Mouse (Mus musculus) heart, adult 9 months (tissue): ENCODE data around the gene Necab3.
A peak's percentile ranks its signal among the peaks of the same experiment; 100 is the strongest.

Experiments
- DNase-seq, 2 experiments: peaks; one replicate each; pipeline ENCODE4 v3.0.0; 2022; ENCODE audit warnings: low spot score in 2 of 2

Gene Necab3

GRCm38 (mm10) chr2:154558264-154559039, at the start of gene Necab3:
Gene Necab3, minus strand, starts transcription at chr2:154558890.
- no peak for DNase-seq

DNA sequence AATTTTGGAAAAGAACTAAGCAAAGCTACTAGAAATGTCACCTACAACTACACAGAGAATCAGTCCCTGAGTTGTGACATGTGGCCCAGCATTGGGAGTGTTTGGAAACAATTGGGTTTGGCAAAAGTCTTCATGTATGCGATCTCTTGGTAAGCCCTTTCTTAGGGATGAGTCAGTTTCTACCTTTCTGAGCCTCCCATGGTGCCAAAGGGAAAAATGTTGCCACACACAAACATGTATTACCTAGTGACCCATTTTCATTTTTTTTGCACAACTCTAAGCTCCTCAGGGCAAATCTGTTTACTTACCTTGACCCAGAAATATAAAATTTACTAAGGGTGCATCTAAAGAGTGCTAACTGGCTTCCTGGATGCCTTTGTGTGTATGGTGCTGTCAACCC, 48.3 kb upstream of the Necab3 start:
- DNase-seq = no peak

DNA sequence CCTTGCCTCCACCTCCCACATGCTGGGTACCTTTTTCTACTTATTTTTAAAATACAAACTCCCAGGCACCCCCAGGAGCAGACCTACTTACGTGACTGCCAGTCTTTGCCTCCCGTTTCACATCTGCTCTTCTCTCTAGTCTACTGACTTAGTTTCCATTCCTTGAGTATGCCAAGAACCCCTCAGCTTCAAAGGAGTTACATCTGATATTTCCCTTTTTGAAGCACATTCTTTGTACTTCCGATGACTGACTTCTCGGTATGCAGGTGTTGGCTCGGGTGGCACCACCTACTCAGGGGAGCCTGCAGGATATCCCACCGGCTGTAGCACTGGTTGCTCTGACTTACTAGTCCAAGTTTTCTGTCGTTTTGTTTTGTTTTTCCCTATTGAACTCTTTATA, 45.5 kb upstream of the Necab3 start:
- no peak for DNase-seq

- DNase-seq = peak; percentile 100
Measured at GRCm38 (mm10) chr2:154603638-154604153, 45.0 kb upstream of the Necab3 start, which contains the start of gene Pxmp4. Gene Pxmp4, minus strand, starts transcription at chr2:154603708.

DNA sequence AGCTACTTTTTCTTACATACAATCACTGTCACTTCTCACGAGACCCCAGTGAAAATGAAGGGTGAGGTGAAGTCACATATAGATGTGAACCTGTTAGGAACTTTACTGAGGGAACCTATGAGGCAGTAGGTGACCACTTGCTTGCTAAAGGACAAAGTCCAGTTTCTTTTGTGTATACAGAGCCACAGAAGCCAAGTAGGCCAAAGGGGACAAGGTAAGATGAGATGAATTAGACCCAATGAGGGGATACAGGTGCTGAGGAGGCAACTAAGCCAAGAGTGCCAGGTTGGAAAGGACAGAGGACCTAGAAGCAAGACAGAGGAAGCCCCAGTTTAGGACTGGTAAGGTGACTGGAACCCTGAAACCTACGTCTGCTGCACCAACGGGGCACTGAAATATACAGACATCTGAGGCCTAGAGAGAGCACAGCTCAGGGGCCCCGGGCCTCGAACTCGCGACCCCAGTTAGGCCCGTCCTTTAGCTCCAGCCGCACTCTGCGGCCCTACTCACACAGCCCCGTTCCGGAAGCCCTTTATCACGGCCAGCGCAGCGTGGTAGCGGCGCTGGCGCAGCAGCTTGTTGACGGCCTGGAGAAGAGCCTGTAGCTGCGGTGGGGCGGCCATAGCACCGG, 44.4 kb upstream of the Necab3 start:
- DNase-seq = no peak

DNA sequence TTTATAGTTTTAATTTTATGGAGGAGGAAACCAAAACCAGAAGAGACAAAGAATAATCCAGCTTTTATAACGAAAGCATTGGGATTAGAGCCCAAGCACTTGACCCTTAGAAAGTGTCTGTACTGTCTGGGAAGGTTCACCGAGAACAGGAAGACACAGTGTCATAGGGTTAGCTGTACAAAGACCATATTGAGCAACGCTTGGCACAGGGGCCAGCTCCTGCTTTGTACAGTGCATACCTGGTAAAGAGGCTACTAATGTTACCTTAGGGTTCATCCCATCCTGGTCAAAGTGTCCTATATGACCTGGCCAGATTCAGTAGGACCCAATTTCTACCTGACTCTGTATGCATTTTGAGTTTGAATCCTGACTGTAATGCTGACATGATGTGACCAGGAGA, 42.6 kb upstream of the Necab3 start:
- no peak for DNase-seq

GRCm38 (mm10) chr2:154600586-154600985, 41.9 kb upstream of the Necab3 start:
- DNase-seq = no peak

GRCm38 (mm10) chr2:154597399-154597798, 38.7 kb upstream of the Necab3 start:
- no peak for DNase-seq

DNA sequence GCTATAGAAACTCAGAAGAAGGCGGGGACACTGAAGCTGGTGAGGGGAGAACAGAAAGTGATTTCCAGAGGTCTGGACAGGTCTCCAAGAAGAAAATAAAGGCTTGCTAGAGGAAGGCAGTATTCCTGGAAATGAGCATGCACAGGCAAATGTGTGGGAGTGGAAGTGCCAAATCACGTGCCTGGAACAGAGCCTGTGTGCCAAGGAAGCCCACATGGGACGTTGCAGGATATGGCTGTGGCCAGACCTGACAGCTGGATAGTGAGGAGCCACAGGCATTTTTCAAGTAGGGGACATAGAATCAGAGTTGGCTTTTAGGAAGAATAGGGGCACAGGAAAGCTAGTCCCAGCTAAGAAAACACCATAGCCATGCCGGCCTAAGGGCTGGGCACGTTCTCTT, 37.1 kb upstream of the Necab3 start:
- DNase-seq = peak in 1 of 2 experiments; percentile 33

GRCm38 (mm10) chr2:154593025-154593424, 34.3 kb upstream of the Necab3 start:
- no peak for DNase-seq

- no peak for DNase-seq
Measured at GRCm38 (mm10) chr2:154591239-154591638, 32.5 kb upstream of the Necab3 start.

DNA sequence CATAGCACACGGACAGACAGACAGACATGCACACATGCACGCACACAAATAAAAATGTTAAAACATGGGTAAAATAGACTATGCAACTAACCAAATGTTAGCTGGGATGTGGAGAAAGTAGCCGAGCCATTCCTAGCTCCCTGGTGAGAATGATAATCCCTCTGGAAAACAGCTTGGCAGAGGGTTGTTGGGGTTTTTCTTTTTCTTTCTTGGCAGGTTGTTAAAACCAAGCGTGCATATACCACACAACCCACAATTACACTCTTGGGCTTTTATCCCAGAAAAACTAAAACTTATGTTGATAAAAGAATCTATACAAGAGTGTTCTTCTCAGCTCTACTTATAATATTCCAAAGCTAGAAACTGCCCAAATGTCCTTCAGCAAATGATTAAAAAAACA, 30.4 kb upstream of the Necab3 start:
- no peak for DNase-seq

- no peak for DNase-seq
Measured at GRCm38 (mm10) chr2:154586405-154586804, 27.7 kb upstream of the Necab3 start.

GRCm38 (mm10) chr2:154584931-154585601, 26.4 kb upstream of the Necab3 start:
- DNase-seq = no peak

DNA sequence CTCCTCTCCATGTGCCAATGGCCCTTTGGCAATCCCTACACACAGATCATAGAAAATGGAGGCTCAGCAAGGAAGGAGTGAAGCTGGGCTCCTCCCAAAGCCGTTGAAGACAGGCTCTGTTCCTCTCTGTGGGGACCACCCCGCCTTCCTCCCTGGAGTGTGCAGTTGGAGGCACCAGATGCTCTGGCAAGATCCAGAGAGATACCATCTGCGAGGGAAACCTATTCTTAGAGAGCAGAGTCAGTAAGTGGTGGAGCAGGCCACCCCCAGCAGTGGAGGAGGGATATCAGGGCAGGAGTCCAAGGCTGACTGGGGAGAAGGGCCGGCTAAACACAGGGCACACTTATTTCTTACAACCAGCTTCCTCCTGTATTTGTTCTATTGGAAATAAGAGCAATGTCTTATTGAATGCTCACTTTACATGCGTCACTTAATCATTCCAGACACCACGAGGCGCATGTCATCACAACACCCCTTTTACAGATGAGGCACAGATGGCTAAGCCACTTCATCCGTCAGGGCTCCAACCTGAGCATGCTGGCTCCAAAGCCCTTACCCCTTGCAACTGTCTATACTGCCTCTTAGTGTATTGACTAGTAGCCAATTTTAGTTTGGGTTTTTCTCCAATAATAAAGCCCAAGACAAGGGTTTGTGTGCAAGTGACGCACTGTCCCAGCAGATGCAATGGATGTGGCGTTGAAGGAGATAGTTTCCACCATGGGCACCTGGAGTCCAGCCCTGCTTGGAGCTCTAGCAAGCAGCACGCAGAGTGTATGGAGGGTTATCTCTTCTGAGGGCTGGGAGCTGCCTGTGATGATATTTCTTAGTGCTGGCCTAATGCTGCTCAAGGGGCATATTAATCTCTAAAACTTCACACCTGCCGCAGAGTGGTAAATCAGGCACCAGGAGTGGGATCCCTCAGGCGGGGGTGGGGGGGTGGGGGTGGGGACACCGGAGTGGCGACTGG, 25.5 kb upstream of the Necab3 start:
- DNase-seq = no peak

DNA sequence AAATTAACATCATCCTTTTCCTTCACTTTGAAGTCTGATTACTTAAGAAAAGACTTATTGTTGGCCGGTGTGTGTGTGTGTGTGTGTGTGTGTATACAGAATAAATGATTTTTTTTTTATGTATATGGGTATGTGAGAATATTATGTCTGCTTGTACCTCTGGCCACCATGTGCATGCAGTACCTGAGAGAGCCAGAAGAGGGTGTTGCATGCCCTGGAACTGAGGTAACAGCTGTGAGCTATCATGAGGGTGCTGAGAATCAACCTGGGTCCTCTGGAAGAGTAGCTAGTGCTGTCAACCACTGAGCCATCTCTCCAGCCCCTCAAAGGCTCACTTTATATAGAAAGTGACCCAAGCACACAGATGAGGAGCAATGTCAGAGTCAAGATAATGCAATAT, 22.7 kb upstream of the Necab3 start:
- no peak for DNase-seq

- peak; percentile 51 to 61 for DNase-seq
Measured at GRCm38 (mm10) chr2:154580586-154580985, 21.9 kb upstream of the Necab3 start.

GRCm38 (mm10) chr2:154577744-154578067, 19.0 kb upstream of the Necab3 start:
- DNase-seq = no peak

GRCm38 (mm10) chr2:154576876-154577743, 18.4 kb upstream of the Necab3 start:
- no peak for DNase-seq

GRCm38 (mm10) chr2:154574271-154574670, 15.6 kb upstream of the Necab3 start:
- no peak for DNase-seq

DNA sequence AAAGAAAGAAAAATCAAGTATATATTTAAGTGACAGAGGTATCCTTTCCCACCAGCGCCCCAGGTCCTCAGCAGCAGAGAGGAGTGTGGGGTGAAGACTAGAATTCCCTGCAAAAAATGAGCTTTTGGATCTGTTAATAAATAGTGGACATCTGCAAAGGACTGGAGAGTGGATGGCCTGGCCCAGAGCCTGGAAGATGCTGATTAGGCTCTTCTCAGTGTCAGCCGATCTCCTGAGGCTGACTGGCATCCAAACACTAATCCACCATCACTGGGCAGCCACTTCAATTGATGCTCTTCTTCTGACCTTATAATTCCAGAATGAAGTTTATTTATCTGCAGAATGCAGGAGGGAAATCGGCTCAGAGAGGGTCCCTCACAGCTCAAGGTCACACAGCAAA, 14.3 kb upstream of the Necab3 start:
- no peak for DNase-seq
